Mouse (Mus musculus) heart, embryonic 13.5 days (tissue): ENCODE measurements around the gene Mrpl20. TPM values are rescaled to one million over a fixed set of nuclear protein-coding genes. Genes with fewer than 3 reads are reported as not detected.

Experiments used
- ATAC-seq: fragments of 200-750 bp; cut with Nextera tagmentation; 2 replicates; pipeline ENCODE4 v1.8.0; 2017; ENCODE audit warnings: moderate TSS enrichment; ENCODE audit not compliant: insufficient number of reproducible peaks, low FRiP score, low TSS enrichment; ENCODE audit errors: extremely low read depth
- H3K27ac ChIP-seq: fragments of 300-500 bp; sonication (generic); replicated peaks from 2 replicates; pipeline ENCODE4 v1.5.1; 2015; ENCODE audit warnings: moderate library complexity, mild to moderate bottlenecking, inconsistent platforms
- H3K27me3 ChIP-seq: fragments of 300-500 bp; sonication (generic); replicated peaks from 2 replicates; pipeline ENCODE4 v1.6.1; 2015; ENCODE audit warnings: mild to moderate bottlenecking, inconsistent platforms
- H3K36me3 ChIP-seq: fragments of 300-500 bp; sonication (generic); 2 replicates; pipeline ENCODE4 v1.6.1; 2015; ENCODE audit warnings: mild to moderate bottlenecking, inconsistent platforms
- H3K4me1 ChIP-seq: fragments of 300-500 bp; sonication (generic); 2 replicates; pipeline ENCODE4 v1.6.1; 2015; ENCODE audit warnings: inconsistent platforms
- H3K4me2 ChIP-seq: fragments of 300-500 bp; sonication (generic); 2 replicates; pipeline ENCODE4 v1.6.1; 2015; ENCODE audit warnings: inconsistent platforms, mild to moderate bottlenecking, moderate library complexity
- H3K4me3 ChIP-seq: fragments of 300-500 bp; sonication (generic); 2 replicates; pipeline ENCODE4 v1.5.1; 2015; ENCODE audit warnings: moderate library complexity, mild to moderate bottlenecking, inconsistent platforms
- H3K9ac ChIP-seq: fragments of 300-500 bp; sonication (generic); 2 replicates; pipeline ENCODE4 v1.6.1; 2015; ENCODE audit warnings: inconsistent platforms, mild to moderate bottlenecking, moderate library complexity
- H3K9me3 ChIP-seq: fragments of 300-500 bp; sonication (generic); 2 replicates; pipeline ENCODE4 v1.6.1; 2016; ENCODE audit warnings: inconsistent platforms
- WGBS: fragments of 180-500 bp; shearing (Covaris S2); methylation state at CpG from one replicate; pipeline ENCODE4 v1.1.7; 2015; ENCODE audit warnings: mixed read lengths; 5-methylcytosine and 5-hydroxymethylcytosine counted together
- polyA plus RNA-seq: library from polyadenylated mRNA; unstranded; fragments of >200 nt; fragmentation: Nextera tagmentation; extraction: Ambion mirVana; gene quantifications from 2 replicates; pipeline ENCODE4 v1.2.1, GENCODE M21; 2015

Mrpl20 gene
- polyA plus RNA-seq, 1 experiment from 2014 or later, result 138 TPM

DNA sequence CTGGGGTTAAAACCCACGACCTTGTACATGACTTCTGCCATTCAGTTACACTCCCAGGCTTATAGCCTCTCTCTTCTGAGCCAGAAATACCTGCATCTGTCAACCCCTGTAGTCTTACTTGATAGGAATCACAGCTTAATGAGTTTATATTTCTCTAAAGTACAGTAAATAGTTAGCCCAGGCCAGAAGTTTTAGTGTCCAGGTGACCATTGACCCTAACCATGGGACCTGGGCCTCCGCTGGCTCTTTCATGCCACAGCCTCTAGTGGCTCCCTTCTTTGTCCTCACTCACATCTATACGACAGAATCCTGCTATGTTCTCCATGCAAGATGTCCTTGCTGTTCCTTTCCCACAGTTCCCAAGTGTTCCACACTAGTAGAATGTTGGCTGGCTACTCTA is 5.2 kb downstream of the Mrpl20 start:
- H3K27ac ChIP-seq, result no peak overlapping the region
- no peak overlapping the region for H3K4me2 ChIP-seq
- no peak overlapping the region for H3K4me3 ChIP-seq
- no peak overlapping the region for H3K9ac ChIP-seq
- H3K4me1 ChIP-seq, result peaks cover 32% of the 10 kb centered on the region
- H3K36me3 ChIP-seq, result peaks cover 63% of the 10 kb centered on the region
- H3K9me3 ChIP-seq, result no peaks in the 10 kb centered on the region
- no peaks in the 10 kb centered on the region for H3K27me3 ChIP-seq
- WGBS, result 82% methylated on average over 3 of the region's 3 CpGs
- no peak for ATAC-seq

DNA sequence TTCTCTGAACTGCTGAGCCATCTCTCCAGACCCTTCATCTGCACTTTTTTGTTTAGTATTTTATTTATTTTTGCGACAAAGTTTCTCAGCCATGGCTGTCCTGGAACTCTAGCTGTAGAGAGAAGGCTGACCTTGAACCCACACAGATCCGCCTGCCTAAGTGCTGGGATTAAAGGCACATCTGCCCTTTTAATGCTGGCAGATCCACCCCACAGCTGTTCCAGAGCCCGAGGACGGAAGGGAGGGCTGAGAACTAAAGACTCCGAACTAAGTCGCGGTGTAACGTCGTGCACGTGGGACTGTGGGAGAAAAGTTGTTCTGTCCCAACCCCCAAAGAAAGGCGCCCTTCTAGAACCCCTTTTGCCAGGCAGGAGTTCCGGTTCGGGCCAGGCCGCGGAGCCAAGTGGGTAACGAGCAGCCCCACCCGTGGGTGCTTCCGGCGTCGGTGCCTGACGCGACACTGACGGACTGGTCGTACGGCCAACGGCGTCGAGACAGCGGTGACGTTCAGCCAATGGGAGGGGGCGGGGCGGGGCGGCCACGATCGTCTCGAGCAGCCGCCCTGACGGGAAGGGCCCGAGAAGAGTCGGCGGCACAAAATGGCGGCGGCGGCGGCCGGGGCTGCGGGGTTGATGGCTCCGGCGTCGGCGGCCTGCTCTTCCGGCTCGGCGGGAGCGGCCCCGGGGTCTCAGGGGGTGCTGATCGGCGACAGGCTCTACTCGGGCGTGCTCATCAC is 9.4 kb downstream of the Mrpl20 start, which contains the start of gene Ccnl2:
Gene Ccnl2 (plus strand): TSS at position 561 of the 736 bp plus-strand sequence.
- H3K36me3 ChIP-seq, result peaks cover 78% of the 10 kb centered on the region
- WGBS, result under 1% methylated on average over 60 of the region's 60 CpGs

DNA sequence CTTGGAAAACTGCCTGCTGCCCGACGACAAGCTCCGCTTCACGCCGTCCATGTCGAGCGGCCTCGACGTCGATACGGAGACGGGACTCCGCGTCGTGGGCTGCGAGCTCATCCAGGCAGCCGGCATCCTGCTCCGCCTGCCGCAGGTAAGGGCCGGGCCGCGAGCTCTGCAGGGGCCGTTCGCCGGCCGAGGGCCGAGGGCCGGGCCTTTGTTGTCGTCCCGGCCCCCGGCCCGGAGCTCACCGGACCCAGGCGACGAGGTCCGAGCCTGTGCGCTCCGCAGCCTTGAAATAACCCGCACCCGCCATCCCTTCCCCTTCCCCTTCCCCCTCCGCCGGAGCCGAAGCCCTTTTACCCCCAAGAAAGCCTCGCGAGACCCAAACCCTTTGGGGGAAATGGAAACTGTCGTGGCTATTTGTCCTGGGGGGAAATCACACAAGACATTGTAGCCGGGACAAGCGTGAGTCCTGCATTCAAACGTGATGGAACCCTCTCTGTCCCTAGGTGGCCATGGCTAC is 10.0 kb downstream of the Mrpl20 start:
- H3K27me3 ChIP-seq, result no peaks in the 10 kb centered on the region
- 1% methylated on average over 49 of the region's 49 CpGs for WGBS
- H3K9ac ChIP-seq, result peak overlapping the region; percentile 100
- peak overlapping the region; percentile 96 for H3K4me2 ChIP-seq
- peaks cover 78% of the 10 kb centered on the region for H3K36me3 ChIP-seq
- no peaks in the 10 kb centered on the region for H3K9me3 ChIP-seq
- peak; percentile 61 for ATAC-seq
- H3K27ac ChIP-seq, result peak overlapping the region; percentile 92
- peaks cover 27% of the 10 kb centered on the region for H3K4me1 ChIP-seq
- H3K4me3 ChIP-seq, result peak overlapping the region; percentile 100

More for the DNA sequence above, 9.4 kb downstream of the Mrpl20 start, which contains the start of gene Ccnl2:
- peak; percentile 98 for ATAC-seq
- H3K4me2 ChIP-seq, result peak within 1 kb of the TSS; percentile 96
- H3K9ac ChIP-seq, result peak within 1 kb of the TSS; percentile 100
- peak within 1 kb of the TSS; percentile 95 for H3K27ac ChIP-seq
- peaks cover 27% of the 10 kb centered on the region for H3K4me1 ChIP-seq
- no peaks in the 10 kb centered on the region for H3K27me3 ChIP-seq
- no peaks in the 10 kb centered on the region for H3K9me3 ChIP-seq
- peak within 1 kb of the TSS; percentile 100 for H3K4me3 ChIP-seq

DNA sequence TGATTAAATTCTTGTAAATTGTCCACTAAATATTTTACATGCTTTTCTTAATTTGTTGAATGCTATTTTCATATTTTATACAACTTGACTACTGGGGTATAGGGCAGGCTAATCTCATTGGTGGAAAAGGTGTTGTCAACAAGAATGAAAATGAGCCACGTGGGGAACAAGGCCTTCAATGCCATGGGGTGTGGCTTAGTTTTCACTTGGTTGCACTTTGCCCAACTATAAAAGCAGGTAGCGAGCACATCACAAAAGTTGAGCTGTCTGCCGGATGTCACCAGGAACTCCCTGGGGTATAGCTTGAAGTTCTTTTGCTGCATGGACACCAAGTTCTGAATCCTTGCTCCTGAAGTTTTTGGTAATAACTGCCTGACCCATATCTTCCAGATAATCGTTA is 14.9 kb downstream of the Mrpl20 start:
- ATAC-seq, result no peak
- Histone ChIP-seq H3K4me3 (no peak overlapping the region), H3K4me2 (no peak overlapping the region), H3K27ac (no peak overlapping the region), H3K36me3 (peaks cover 90% of the 10 kb centered on the region), H3K9me3 (no peaks in the 10 kb centered on the region), H3K9ac (no peak overlapping the region), H3K27me3 (no peaks in the 10 kb centered on the region), H3K4me1 (peaks cover 18% of the 10 kb centered on the region)
- 86% methylated on average over 4 of the region's 4 CpGs for WGBS

DNA sequence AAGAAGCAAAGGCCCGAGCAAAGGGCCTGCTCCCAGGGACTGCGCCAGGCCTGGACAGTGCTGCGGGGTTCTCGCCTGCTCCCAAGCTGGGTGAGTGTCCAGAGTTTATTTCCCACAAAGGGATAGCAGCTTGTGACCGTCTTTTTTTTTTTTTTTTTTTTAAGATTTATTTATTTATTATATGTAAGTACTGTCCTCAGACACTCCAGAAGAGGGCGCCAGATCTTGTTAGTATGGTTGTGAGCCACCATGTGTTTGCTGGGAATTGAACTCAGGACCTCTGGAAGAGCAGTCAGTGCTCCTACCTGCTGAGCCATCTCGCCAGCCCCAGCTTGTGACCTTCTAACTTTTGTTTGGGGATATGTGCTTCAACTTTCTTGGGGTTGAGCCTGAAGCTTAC is 18.3 kb downstream of the Mrpl20 start:
- Histone ChIP-seq H3K4me1 (no peaks in the 10 kb centered on the region), H3K4me2 (no peak overlapping the region), H3K9ac (no peak overlapping the region), H3K27me3 (no peaks in the 10 kb centered on the region), H3K27ac (no peak overlapping the region), H3K9me3 (no peaks in the 10 kb centered on the region), H3K4me3 (no peak overlapping the region), H3K36me3 (peaks cover 97% of the 10 kb centered on the region)
- ATAC-seq, result no peak
- 79% methylated on average over 7 of the region's 7 CpGs for WGBS

DNA sequence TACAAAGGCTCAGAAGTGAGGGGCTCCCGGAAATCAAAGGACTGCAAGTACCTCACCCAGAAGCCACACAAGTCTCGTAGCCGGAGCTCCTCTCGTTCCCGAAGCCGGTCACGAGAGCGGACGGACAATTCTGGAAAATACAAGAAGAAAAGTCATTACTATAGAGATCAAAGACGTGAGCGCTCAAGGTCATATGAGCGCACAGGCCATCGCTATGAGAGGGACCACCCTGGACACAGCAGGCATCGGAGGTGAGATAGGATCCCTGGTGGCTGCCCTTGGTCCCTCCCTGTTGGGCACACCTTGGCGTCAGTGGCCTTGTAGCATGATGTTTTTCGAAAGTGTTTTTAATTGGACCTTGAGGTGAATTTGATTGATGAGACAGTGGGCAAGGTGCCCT is 20.8 kb downstream of the Mrpl20 start:
- Histone ChIP-seq H3K9ac (no peak overlapping the region), H3K4me1 (no peaks in the 10 kb centered on the region), H3K36me3 (peaks cover 98% of the 10 kb centered on the region), H3K4me2 (no peak overlapping the region), H3K9me3 (no peaks in the 10 kb centered on the region), H3K27ac (no peak overlapping the region), H3K4me3 (no peak overlapping the region), H3K27me3 (no peaks in the 10 kb centered on the region)
- ATAC-seq, result no peak
- WGBS, result 92% methylated on average over 16 of the region's 16 CpGs

DNA sequence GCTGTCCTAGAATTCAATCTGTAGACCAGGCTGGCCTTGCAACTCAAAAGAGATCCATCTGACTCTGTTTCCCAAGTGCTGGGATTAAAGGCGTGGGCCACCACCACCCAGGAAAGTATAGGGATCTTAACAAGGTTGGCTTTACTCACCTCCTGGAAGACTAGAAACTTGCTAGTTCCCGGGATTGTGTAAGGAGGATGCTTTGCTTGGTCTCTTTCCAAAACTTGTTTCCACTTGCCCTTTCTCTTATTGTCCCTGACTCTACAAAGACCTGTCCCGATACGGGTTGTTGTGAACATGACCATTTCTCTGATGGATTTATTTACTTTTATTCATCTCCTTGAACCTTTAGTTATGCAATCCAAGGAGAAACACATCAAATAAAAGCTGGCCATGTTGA is 27.2 kb downstream of the Mrpl20 start:
- ATAC-seq, result no peak
- no peak overlapping the region for H3K27ac ChIP-seq
- no peak overlapping the region for H3K4me2 ChIP-seq
- H3K4me1 ChIP-seq, result peaks cover 27% of the 10 kb centered on the region
- H3K36me3 ChIP-seq, result peaks cover 49% of the 10 kb centered on the region
- WGBS, result 88% methylated on average over 4 of the region's 4 CpGs
- no peak overlapping the region for H3K9ac ChIP-seq
- no peaks in the 10 kb centered on the region for H3K9me3 ChIP-seq
- H3K4me3 ChIP-seq, result no peak overlapping the region
- H3K27me3 ChIP-seq, result no peaks in the 10 kb centered on the region

DNA sequence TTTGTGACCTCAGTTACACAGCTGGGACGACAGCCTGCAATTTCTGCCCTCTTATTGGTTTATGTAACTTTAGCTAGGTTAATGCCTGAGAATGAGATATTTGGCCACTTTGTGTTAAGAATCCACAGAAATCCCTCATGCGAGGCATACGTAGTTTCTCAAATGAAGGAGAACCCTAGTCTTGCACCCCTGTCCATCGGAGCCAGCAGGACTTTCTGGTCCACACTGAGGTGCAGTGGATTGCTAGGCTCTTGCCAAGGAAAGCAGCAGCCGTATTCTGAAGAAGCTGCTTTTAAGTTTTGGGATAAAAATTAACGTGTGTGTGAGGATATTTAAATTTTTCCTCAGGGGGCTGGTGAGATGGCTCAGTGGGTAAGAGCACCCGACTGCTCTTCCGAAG is 27.9 kb downstream of the Mrpl20 start:
- H3K4me3 ChIP-seq, result peak overlapping the region; percentile 81
- peaks cover 42% of the 10 kb centered on the region for H3K36me3 ChIP-seq
- WGBS, result 53% methylated on average over 8 of the region's 8 CpGs
- no peaks in the 10 kb centered on the region for H3K9me3 ChIP-seq
- no peak for ATAC-seq
- peak overlapping the region; percentile 88; the same call in 1 of the 2 replicates for H3K9ac ChIP-seq
- peak overlapping the region; percentile 92 for H3K27ac ChIP-seq
- no peaks in the 10 kb centered on the region for H3K27me3 ChIP-seq
- H3K4me1 ChIP-seq, result peaks cover 27% of the 10 kb centered on the region
- H3K4me2 ChIP-seq, result peak overlapping the region; percentile 98

DNA sequence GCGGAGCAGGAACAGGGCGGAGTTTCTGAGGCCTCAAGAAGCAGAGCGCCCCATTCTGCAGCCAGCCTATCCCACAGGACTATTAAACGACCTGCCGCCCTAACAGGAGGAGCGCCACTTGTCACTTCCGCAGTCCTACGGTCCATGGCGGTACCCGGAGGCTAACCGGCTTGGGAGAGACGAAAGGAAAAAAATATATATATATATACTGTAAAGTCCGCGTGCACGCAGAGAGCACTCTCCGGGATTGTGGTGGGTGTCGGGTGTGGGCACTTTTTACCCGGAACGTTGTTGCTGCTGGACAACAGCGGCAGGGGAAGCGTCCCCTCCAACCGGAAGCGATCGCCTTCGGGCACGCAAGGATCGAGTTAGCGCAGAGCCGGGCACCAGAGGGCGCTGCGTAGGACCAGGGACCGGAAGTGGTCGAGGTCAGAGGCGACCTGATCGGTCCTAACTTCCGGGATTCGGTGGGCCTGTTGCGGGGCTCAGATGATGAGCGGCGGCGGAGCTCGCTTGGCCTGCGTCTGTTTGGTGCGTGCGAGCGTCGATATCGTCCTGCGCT is 28.6 kb downstream of the Mrpl20 start, which contains the start of gene Aurkaip1:
Gene Aurkaip1 (plus strand): TSS at position 68 of the 562 bp plus-strand sequence.
- WGBS, result under 1% methylated on average over 48 of the region's 49 CpGs
- H3K9ac ChIP-seq, result peak within 1 kb of the TSS; percentile 88
- H3K4me1 ChIP-seq, result peaks cover 27% of the 10 kb centered on the region
- no peaks in the 10 kb centered on the region for H3K27me3 ChIP-seq
- peaks cover 37% of the 10 kb centered on the region for H3K36me3 ChIP-seq
- ATAC-seq, result peak; percentile 87
- H3K27ac ChIP-seq, result peak within 1 kb of the TSS; percentile 92
- peak within 1 kb of the TSS; percentile 98 for H3K4me2 ChIP-seq
- no peaks in the 10 kb centered on the region for H3K9me3 ChIP-seq
- peak within 1 kb of the TSS; percentile 81 for H3K4me3 ChIP-seq

DNA sequence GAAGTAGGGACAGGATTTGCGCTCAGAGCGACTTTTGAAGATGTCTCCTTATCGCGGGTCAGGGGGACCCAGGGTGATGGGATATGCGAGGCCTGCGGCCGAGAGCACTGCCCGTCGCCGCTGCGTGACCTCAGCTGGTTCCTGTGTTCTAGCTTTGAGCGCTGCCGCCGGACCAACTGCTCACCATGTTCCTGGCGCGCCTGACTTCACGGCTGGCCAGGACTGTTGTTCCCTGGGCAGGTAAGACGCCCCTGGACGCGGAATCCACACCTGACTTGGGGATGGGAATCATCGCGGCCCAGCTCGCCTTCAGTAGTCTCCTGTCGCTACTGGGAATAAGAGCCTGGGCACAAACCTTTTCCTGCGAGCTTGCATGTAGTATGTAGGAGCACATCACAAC is 29.2 kb downstream of the Mrpl20 start:
- Histone ChIP-seq H3K27ac (peak overlapping the region; percentile 92), H3K4me3 (peak overlapping the region; percentile 81), H3K36me3 (peaks cover 34% of the 10 kb centered on the region), H3K9me3 (no peaks in the 10 kb centered on the region), H3K4me2 (peak overlapping the region; percentile 98), H3K27me3 (no peaks in the 10 kb centered on the region), H3K9ac (peak overlapping the region; percentile 88), H3K4me1 (peaks cover 27% of the 10 kb centered on the region)
- WGBS, result 2% methylated on average over 25 of the region's 25 CpGs
- peak; percentile 11 for ATAC-seq

DNA sequence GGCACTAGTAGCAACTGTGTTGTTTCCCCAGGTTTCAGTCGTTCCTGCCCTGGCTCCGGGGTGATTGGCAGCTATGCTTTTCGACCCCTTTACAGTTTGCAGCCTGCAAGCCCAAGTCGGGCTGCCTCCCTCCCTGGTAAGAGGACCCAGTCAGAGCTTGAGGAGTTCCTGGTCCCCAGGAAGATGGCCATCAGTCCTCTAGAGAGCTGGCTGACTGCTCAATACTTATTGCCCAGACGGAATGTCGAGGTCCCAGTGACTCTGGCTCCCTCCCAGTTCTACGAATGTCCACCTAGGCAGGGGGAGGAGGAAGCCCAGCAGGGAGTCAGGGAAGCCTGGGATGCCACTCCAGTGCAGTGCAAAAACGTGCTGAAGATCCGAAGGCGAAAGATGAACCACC is 29.6 kb downstream of the Mrpl20 start:
- Histone ChIP-seq H3K4me2 (peak overlapping the region; percentile 98), H3K36me3 (peaks cover 29% of the 10 kb centered on the region), H3K4me3 (peak overlapping the region; percentile 81), H3K9me3 (no peaks in the 10 kb centered on the region), H3K27me3 (no peaks in the 10 kb centered on the region), H3K9ac (peak overlapping the region; percentile 88), H3K4me1 (peaks cover 31% of the 10 kb centered on the region), H3K27ac (peak overlapping the region; percentile 92)
- WGBS, result 43% methylated on average over 10 of the region's 10 CpGs
- ATAC-seq, result no peak
